Mouse (Mus musculus) C2C12 (cell line): ENCODE results near the gene Cradd. TPM values are rescaled to one million over a fixed set of nuclear protein-coding genes. Genes with fewer than 3 reads are reported as not detected.

ENCODE experiments used
- H3K27me3 ChIP-seq: one replicate; pipeline ENCODE4 v1.6.1; 2011; ENCODE audit not compliant: control insufficient read depth, insufficient read depth, insufficient read length
- H3K36me3 ChIP-seq: one replicate; pipeline ENCODE4 v1.6.1; 2011; ENCODE audit not compliant: control insufficient read depth, insufficient read depth
- H3K4me3 ChIP-seq: one replicate; pipeline ENCODE4 v1.5.1; 2011; ENCODE audit warnings: mild to moderate bottlenecking, control low read depth; ENCODE audit not compliant: poor library complexity, insufficient read depth, severe bottlenecking
- H3K79me2 ChIP-seq: one replicate; pipeline ENCODE4 v1.6.1; 2011; ENCODE audit not compliant: control insufficient read depth, insufficient read depth
- H3K79me3 ChIP-seq: one replicate; pipeline ENCODE4 v1.6.1; 2011; ENCODE audit warnings: low read depth, control low read depth
- H3ac ChIP-seq: one replicate; pipeline ENCODE3; 2011; ENCODE audit warnings: low read depth; ENCODE audit not compliant: control insufficient read depth, insufficient read length
- CEBPB ChIP-seq: IDR thresholded peaks from one replicate; pipeline ENCODE4 v1.6.1; 2011; ENCODE audit warnings: low read depth, mild to moderate bottlenecking, control low read depth, moderate library complexity
- CTCF ChIP-seq: IDR thresholded peaks from one replicate; pipeline ENCODE4 v1.5.1; 2011; ENCODE audit not compliant: control insufficient read depth, insufficient read depth, insufficient read length
- FOSL1 ChIP-seq: IDR thresholded peaks from one replicate; pipeline ENCODE4 v1.8.0; 2011; ENCODE audit warnings: mild to moderate bottlenecking, low read length; ENCODE audit not compliant: poor library complexity, insufficient read depth, severe bottlenecking
- MAX ChIP-seq: IDR thresholded peaks from one replicate; pipeline ENCODE4 v1.6.1; 2011; ENCODE audit warnings: mild to moderate bottlenecking, control low read depth
- MYOD1 ChIP-seq: IDR thresholded peaks from one replicate; pipeline ENCODE4 v1.6.1; 2011; ENCODE audit warnings: low read depth; ENCODE audit not compliant: control insufficient read depth, insufficient read length
- MYOG ChIP-seq: IDR thresholded peaks from one replicate; pipeline ENCODE4 v1.6.1; 2011; ENCODE audit not compliant: control insufficient read depth, insufficient read length; ENCODE audit errors: extremely low read depth
- USF1 ChIP-seq: IDR thresholded peaks from one replicate; pipeline ENCODE4 v1.6.1; 2011; ENCODE audit warnings: low read depth, mild to moderate bottlenecking, control low read depth, moderate library complexity
- polyA plus RNA-seq: library from polyadenylated mRNA; unstranded; fragments of >200 nt; fragmentation: generic; extraction: Trizol; gene quantifications from one replicate; pipeline ENCODE4 v1.2.1, GENCODE M21; 2012; ENCODE audit warnings: missing spikeins

Cradd gene
- polyA plus RNA-seq, 1 experiment = 4.5 TPM

DNA sequence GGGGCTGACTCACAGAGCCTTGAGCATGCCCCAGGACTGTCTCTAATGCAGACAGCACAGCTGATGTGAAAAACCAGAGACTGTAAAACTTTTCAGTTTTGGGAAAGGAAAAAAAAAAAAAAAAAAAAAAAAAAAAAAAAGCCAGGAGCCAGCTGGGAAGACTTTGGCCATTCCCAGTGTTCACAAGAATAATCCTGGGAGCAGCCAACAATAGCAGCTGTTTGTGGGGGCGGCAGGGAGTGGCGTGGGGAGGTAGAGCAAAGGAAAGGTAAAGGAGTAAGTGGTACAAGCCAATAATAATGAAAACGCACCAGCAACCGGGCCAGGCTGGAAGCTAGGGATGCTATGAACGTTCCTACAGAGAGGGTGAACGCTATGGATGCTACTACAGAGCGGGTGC is 32.8 kb upstream of the Cradd start:
- H3K4me3 ChIP-seq = no peak overlapping the region
- no peak overlapping the region for H3ac ChIP-seq
- H3K79me3 ChIP-seq = no peaks in the 10 kb centered on the region
- no peaks in the 10 kb centered on the region for H3K36me3 ChIP-seq
- TF ChIP-seq USF1 (no peak), MYOG (no peak)
- H3K79me2 ChIP-seq = no peaks in the 10 kb centered on the region
- H3K27me3 ChIP-seq = no peaks in the 10 kb centered on the region

DNA sequence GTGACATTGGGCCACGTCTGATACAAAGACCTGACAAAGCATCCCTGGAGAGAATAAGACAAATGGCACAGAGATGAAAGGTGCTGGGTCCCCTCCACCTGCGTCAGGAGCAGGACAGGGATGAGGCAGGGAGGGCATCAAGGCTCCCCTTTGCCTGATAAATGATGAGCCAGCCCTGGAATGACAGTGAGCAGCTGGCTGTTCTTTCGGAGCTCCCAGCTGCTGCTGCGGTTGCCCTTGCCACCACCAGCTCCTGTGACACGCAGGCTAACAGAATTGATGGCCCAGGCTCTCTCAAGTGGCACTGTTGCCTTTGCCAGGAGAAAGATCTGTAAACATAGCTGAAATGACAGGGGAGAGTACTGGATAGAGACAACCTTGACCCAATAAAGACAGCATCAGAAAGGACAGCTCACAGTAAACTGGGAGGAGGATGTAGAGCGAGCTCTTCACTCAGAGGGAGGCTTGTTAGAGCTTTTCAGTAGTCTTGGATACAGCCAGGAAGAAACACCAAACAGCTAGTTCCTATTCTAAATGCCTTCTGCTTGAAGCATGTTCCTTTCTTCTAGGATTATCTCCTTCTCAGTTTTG is 31.8 kb upstream of the Cradd start:
- TF ChIP-seq MYOD1 (peak; percentile 96), MAX (no peak)
- Histone ChIP-seq H3K79me2 (no peaks in the 10 kb centered on the region), H3ac (no peak overlapping the region), H3K36me3 (no peaks in the 10 kb centered on the region), H3K27me3 (no peaks in the 10 kb centered on the region), H3K4me3 (no peak overlapping the region), H3K79me3 (no peaks in the 10 kb centered on the region)

DNA sequence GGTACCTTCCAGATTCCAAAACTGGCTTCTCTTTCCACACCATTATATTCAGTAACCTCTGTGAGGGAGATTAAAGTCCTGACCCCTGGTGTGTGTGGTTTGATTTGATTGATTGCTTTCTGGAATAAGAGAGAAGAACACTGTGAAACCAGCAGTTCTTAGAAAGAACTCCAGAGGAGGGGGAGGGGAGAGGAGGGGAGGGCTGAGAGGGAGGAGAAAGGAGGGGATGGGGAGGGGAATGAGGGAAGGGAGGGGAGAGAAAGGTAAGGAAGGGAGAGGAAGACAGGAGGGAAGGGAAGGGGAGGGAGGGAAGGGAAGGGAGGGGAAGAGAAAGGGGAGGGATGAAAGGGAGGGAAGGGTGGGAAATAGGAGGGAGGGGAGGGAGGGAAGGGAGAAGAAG is 30.7 kb upstream of the Cradd start:
- Histone ChIP-seq H3ac (no peak overlapping the region), H3K27me3 (no peaks in the 10 kb centered on the region), H3K79me2 (no peaks in the 10 kb centered on the region), H3K79me3 (no peaks in the 10 kb centered on the region), H3K4me3 (no peak overlapping the region), H3K36me3 (no peaks in the 10 kb centered on the region)
- TF ChIP-seq MAX (no peak), FOSL1 (no peak), MYOD1 (no peak), CEBPB (no peak), MYOG (no peak)

DNA sequence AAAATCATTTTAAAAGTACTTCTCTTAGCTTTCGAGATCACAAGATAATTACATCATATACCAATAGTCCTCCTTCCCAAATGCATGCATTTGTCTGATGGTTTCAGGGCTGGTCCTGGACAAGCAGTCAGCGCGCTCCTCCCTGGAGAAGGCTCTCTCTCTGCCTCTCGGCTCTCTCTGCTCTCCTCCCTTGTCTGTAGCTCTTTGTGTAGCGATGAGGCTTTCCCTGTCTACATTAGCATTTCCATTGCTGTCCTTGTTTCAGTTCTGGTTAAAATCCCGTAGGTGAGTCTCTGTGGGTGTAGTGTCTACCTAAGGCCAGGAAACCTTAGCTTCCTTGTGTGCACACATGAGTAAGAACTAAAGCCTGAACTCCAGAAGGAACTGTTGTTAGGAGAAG is 30.1 kb upstream of the Cradd start:
- Histone ChIP-seq H3K27me3 (no peaks in the 10 kb centered on the region), H3K79me2 (no peaks in the 10 kb centered on the region), H3K79me3 (no peaks in the 10 kb centered on the region), H3K4me3 (no peak overlapping the region), H3K36me3 (no peaks in the 10 kb centered on the region), H3ac (no peak overlapping the region)
- no peak for TF ChIP-seq MAX
- TF ChIP-seq USF1 = no peak
- TF ChIP-seq CEBPB = no peak
- TF ChIP-seq FOSL1 = no peak
- no peak for TF ChIP-seq CTCF
- no peak for TF ChIP-seq MYOG
- no peak for TF ChIP-seq MYOD1

DNA sequence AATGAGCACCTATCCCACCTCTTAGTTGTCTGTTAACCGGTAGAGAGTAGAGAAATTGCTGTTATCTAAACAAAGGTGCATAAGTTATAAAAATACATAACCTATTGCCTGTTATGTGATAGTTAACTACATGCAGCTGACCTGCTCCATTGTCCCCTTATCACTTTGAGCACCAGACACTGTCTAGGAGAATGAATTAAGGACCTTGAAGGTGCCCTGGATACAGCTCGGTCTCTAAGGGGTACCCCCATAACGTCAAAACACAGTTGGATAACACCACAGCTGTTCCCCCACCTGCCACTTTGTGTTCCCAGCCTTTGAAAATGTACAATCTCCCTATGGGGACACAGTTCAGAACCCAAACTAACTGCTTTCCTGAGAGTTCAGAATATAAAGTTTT is 24.5 kb upstream of the Cradd start:
- no peaks in the 10 kb centered on the region for H3K27me3 ChIP-seq
- no peaks in the 10 kb centered on the region for H3K79me3 ChIP-seq
- no peaks in the 10 kb centered on the region for H3K79me2 ChIP-seq
- TF ChIP-seq USF1 (no peak), MYOG (no peak), MYOD1 (no peak), CTCF (no peak), MAX (no peak), CEBPB (no peak), FOSL1 (no peak)
- H3K4me3 ChIP-seq = no peak overlapping the region
- no peak overlapping the region for H3ac ChIP-seq
- no peaks in the 10 kb centered on the region for H3K36me3 ChIP-seq

DNA sequence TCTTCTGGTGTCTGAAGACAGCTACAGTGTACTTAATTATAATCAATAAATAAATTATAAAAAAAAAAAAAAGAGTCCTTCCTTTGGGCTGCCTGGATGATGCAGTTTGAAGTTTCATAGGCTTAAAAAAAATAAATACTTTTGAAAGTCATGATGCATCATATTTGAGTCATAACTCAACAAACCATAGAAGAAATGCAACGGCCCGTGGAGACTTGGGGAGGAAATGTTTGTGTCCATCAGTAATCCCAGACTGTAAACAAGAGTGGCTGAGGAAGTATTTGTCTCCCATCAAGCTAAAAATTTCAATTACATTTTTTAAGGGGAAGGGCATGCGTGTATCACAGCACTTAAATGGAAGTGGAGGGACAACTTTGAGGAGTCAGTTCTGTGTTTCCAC is 23.8 kb upstream of the Cradd start:
- Histone ChIP-seq H3K79me2 (no peaks in the 10 kb centered on the region), H3K36me3 (no peaks in the 10 kb centered on the region), H3K4me3 (no peak overlapping the region), H3K79me3 (no peaks in the 10 kb centered on the region), H3ac (no peak overlapping the region), H3K27me3 (no peaks in the 10 kb centered on the region)
- no peak for TF ChIP-seq FOSL1
